Mouse (Mus musculus) neutrophil, adult 65 days (primary cell): ENCODE data around the gene Zbp1. TPM values are rescaled to one million over a fixed set of nuclear protein-coding genes. Genes with fewer than 3 reads are reported as not detected.

Experiments used
- total RNA-seq: library from RNA; stranded (reverse); gene quantifications from 2 replicates; pipeline ENCODE4 v1.2.4, GENCODE M21; 2023

Gene Zbp1
- 21.7 and 29.3 TPM in 2 replicates for total RNA-seq

DNA sequence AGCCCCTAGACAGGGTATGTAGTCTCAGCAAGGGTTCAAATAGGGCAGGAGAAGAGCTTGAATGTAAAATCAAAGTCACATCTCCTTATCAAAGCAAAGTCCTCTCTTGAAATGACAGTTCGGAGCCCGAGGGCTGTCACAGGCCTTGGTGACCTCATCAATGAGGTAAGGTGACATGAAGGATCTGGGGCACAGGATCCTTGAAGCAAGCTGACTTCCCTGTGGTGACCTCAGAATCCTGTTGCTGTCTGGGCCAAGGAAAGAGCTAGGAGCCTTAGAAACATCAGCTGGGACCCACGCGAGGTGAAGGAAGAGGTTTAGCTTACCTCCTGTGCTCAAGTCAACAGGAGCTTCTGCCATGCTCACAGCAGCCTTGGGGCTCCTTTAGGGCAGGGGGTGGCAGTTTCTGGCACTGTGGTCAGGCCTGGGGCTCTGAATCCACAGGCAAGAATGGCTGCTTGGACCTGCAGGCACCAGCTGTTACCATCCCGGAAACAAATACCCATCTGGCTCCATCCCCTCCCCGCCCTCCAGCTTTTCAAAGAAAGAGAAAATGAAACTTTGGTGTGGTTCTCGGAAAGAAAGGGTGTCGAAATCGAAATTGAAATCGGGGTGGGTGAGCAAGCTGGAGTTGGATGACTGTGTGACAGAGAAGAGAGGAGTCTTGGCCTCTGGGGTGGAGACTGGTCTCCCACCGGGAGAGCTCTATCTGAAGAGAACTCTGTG lies at the start of gene Zbp1:
TSS of gene Zbp1 (minus strand) at position 508 of the 726 bp plus-strand sequence.

Other genes with a start within 250 kb of the Zbp1 start
- not detected in 2 replicates for gene Spo11, start 241.2 kb downstream of the Zbp1 start, total RNA-seq
- gene Rae1, start 218.8 kb downstream of the Zbp1 start, total RNA-seq = 54.3 and 74.0 TPM in 2 replicates
- 169 and 177 TPM in 2 replicates for gene Rbm38, start 198.4 kb downstream of the Zbp1 start, total RNA-seq
- not detected in 2 replicates for gene Ctcfl, start 99.4 kb downstream of the Zbp1 start, total RNA-seq
- gene Pck1, start 65.9 kb downstream of the Zbp1 start, total RNA-seq = not detected in 2 replicates
- gene Pmepa1, start 57.6 kb upstream of the Zbp1 start, total RNA-seq = 0.09 TPM in 1 of 2 replicates, not detected in the other